Mouse (Mus musculus): ENCODE data around the gene Slc25a21.

The Slc25a21 gene

GRCm38 (mm10) chr12:57016845-57017244 is 180.4 kb downstream of the Slc25a21 start:
- no peak for DNase-seq (ENCODE audit: low spot score in 2 of 2)

- DNase-seq (ENCODE audit: low spot score in 2 of 2), result no peak
Measured at GRCm38 (mm10) chr12:57016324-57016723, 180.9 kb downstream of the Slc25a21 start.

GRCm38 (mm10) chr12:57009010-57009409 is 188.3 kb downstream of the Slc25a21 start:
- no peak for DNase-seq (ENCODE audit: low spot score in 2 of 2)

- DNase-seq (ENCODE audit: low spot score in 2 of 2), result peak; percentile 46 to 56
Measured at GRCm38 (mm10) chr12:56986049-56986448, 211.2 kb downstream of the Slc25a21 start.

GRCm38 (mm10) chr12:56982066-56982626 is 215.1 kb downstream of the Slc25a21 start:
- no peak for DNase-seq (ENCODE audit: low spot score in 2 of 2)

GRCm38 (mm10) chr12:56975256-56975655 is 222.0 kb downstream of the Slc25a21 start:
- no peak for DNase-seq (ENCODE audit: low spot score in 2 of 2)

- DNase-seq (ENCODE audit: low spot score in 2 of 2), result no peak
Measured at GRCm38 (mm10) chr12:56963236-56963635, 234.0 kb downstream of the Slc25a21 start.

- DNase-seq (ENCODE audit: low spot score in 2 of 2), result no peak
Measured at GRCm38 (mm10) chr12:56959230-56960051, 237.8 kb downstream of the Slc25a21 start.

GRCm38 (mm10) chr12:56958244-56958643 is 239.0 kb downstream of the Slc25a21 start:
- no peak for DNase-seq (ENCODE audit: low spot score in 2 of 2)

GRCm38 (mm10) chr12:56951749-56952657 is 245.3 kb downstream of the Slc25a21 start:
- no peak for DNase-seq (ENCODE audit: low spot score in 2 of 2)

- no peak for DNase-seq (ENCODE audit: low spot score in 2 of 2)
Measured at GRCm38 (mm10) chr12:56944265-56944664, 253.0 kb downstream of the Slc25a21 start.

- DNase-seq (ENCODE audit: low spot score in 2 of 2), result no peak
Measured at GRCm38 (mm10) chr12:56940861-56941260, 256.4 kb downstream of the Slc25a21 start.

- DNase-seq (ENCODE audit: low spot score in 2 of 2), result no peak
Measured at GRCm38 (mm10) chr12:56918145-56918544, 279.1 kb downstream of the Slc25a21 start.

- DNase-seq (ENCODE audit: low spot score in 2 of 2), result no peak
Measured at GRCm38 (mm10) chr12:56906476-56906875, 290.8 kb downstream of the Slc25a21 start.

GRCm38 (mm10) chr12:56905652-56906305 is 291.5 kb downstream of the Slc25a21 start:
- DNase-seq (ENCODE audit: low spot score in 2 of 2), result no peak

- no peak for DNase-seq (ENCODE audit: low spot score in 2 of 2)
Measured at GRCm38 (mm10) chr12:56905222-56905621, 292.1 kb downstream of the Slc25a21 start.

GRCm38 (mm10) chr12:56902774-56903456 is 294.4 kb downstream of the Slc25a21 start:
- DNase-seq (ENCODE audit: low spot score in 2 of 2), result no peak

- no peak for DNase-seq (ENCODE audit: low spot score in 2 of 2)
Measured at GRCm38 (mm10) chr12:56897976-56898375, 299.3 kb downstream of the Slc25a21 start.

- DNase-seq (ENCODE audit: low spot score in 2 of 2), result no peak
Measured at GRCm38 (mm10) chr12:56897221-56897937, 299.9 kb downstream of the Slc25a21 start.

GRCm38 (mm10) chr12:56894963-56895362 is 302.3 kb downstream of the Slc25a21 start:
- DNase-seq (ENCODE audit: low spot score in 2 of 2), result no peak

Data from frontal cortex, postnatal 25 days (tissue).